8 mouse cellular contexts compared by ENCODE assay signal in genomic region chr12:83578896-83579569, GRCm38 (mm10). TPM values are rescaled to one million over a fixed set of nuclear protein-coding genes. Genes with fewer than 3 reads are reported as not detected.
A peak's percentile ranks its signal among the peaks of the same experiment; 100 is the strongest.
DNase-seq lines count a peak whose midpoint lies in the region; ATAC-seq and TF ChIP-seq lines count a peak whose summit lies in the region.

No protein-coding gene starts in this region.

- no peak overlapping the region for H3K4me3 ChIP-seq in layer of hippocampus, adult 2 months
- H3K4me3 ChIP-seq in intestine, embryonic 16.5 days (ENCODE audit: low read length), result no peak overlapping the region

- H3K4me2 ChIP-seq in intestine, embryonic 16.5 days (ENCODE audit: low read depth, low read length), result peak overlapping the region; percentile 45

- H3K36me3 ChIP-seq in intestine, embryonic 16.5 days (ENCODE audit: control insufficient read depth, insufficient read depth, low read length), result no peaks in the 10 kb centered on the region

- H3K9ac ChIP-seq in intestine, embryonic 16.5 days (ENCODE audit: low read depth, low read length), result peak overlapping the region; percentile 56

- no peak for TF ChIP-seq CTCF in layer of hippocampus, adult 2 months (conservative IDR thresholded peaks at IDR 0.05)

- no peaks in the 10 kb centered on the region for H3K9me3 ChIP-seq in intestine, embryonic 16.5 days (ENCODE audit: control insufficient read depth, low read length)

- H3K4me1 ChIP-seq in intestine, embryonic 16.5 days (ENCODE audit: control insufficient read depth, insufficient read depth, low read length), result peaks cover 18% of the 10 kb centered on the region

- ATAC-seq in intestine, embryonic 16.5 days, result peak; percentile 96

- 29% methylated on average over 3 of the region's 3 CpGs for WGBS in intestine, embryonic 16.5 days

- H3K27ac ChIP-seq in layer of hippocampus, adult 2 months, result peak overlapping the region; percentile 5
- peak overlapping the region; percentile 95 for H3K27ac ChIP-seq in intestine, embryonic 16.5 days (ENCODE audit: low read length)

- DNase-seq in layer of hippocampus, adult 2 months (ENCODE audit: low spot score in 2 of 2), result no peak
- DNase-seq in layer of hippocampus, adult 8-10 months (ENCODE audit: low spot score in 2 of 2), result no peak
- DNase-seq in adrenal gland, postnatal 36 days, result peak; percentile 46 to 56
- DNase-seq in spleen, postnatal 10 days (ENCODE audit: low spot score in 2 of 2), result peak; percentile 51 to 52
- no peak for DNase-seq in frontal cortex, postnatal 25 days (ENCODE audit: low spot score in 2 of 2)
- no peak for DNase-seq in thymus, postnatal 36 days
- no peak for DNase-seq in cerebellum, postnatal 25 days

- no peaks in the 10 kb centered on the region for H3K27me3 ChIP-seq in intestine, embryonic 16.5 days (replicated peaks; ENCODE audit: control insufficient read depth, insufficient read depth, low read length)

RNA-seq across cellular contexts. Expression of gene Zfyve1, which starts 18.0 kb away (rescaled TPM):
- total RNA-seq in layer of hippocampus, adult 2 months (2021), result 10 to 100 TPM; 42.6 to 45.9 TPM
- 10 to 100 TPM; 44.0 to 50.8 (median 47.7) TPM for total RNA-seq in layer of hippocampus, adult 8-10 months (2022)
- total RNA-seq in adrenal gland, postnatal 36 days (2021), result 10 to 100 TPM; 35.8 to 36.0 TPM
- 13.2 and 13.8 TPM in 2 replicates for polyA plus RNA-seq in intestine, embryonic 16.5 days (2015; fragmentation: Nextera tagmentation; extraction: Ambion mirVana)

RNA-seq across cellular contexts. Expression of gene Rbm25, which starts 52.0 kb away (rescaled TPM):
- total RNA-seq in layer of hippocampus, adult 2 months (2021), result 100 to 1,000 TPM; 130 to 143 TPM
- total RNA-seq in layer of hippocampus, adult 8-10 months (2022), result 100 to 1,000 TPM; 122 to 143 (median 133) TPM
- total RNA-seq in adrenal gland, postnatal 36 days (2021), result 100 to 1,000 TPM in 1 of 2 experiments, 10 to 100 TPM in 1; 86.8 to 104 TPM
- polyA plus RNA-seq in intestine, embryonic 16.5 days (2015; fragmentation: Nextera tagmentation; extraction: Ambion mirVana), result 180 and 204 TPM in 2 replicates

RNA-seq across cellular contexts. Expression of gene Dcaf4, which starts 58.8 kb away (rescaled TPM):
- 10 to 100 TPM; 29.0 to 30.3 TPM for total RNA-seq in layer of hippocampus, adult 2 months (2021)
- 10 to 100 TPM; 29.4 to 35.6 (median 30.6) TPM for total RNA-seq in layer of hippocampus, adult 8-10 months (2022)
- 10 to 100 TPM; 43.5 to 46.8 TPM for total RNA-seq in adrenal gland, postnatal 36 days (2021)
- polyA plus RNA-seq in intestine, embryonic 16.5 days (2015; fragmentation: Nextera tagmentation; extraction: Ambion mirVana), result 24.6 and 29.5 TPM in 2 replicates

Comparison
In these comparisons a context has a peak if more than half of its experiments do, and no peak if none do; other contexts are left out.
1. DNase-seq: peak in adrenal gland, postnatal 36 days (2 of 2) and spleen, postnatal 10 days (2 of 2); none in layer of hippocampus, adult 2 months (0 of 2), layer of hippocampus, adult 8-10 months (0 of 2), frontal cortex, postnatal 25 days (0 of 2), thymus, postnatal 36 days (0 of 2) and cerebellum, postnatal 25 days (0 of 2).